Mouse (Mus musculus) stomach, embryonic 14.5 days (tissue): ENCODE measurements around the gene Foxe3. TPM values are rescaled to one million over a fixed set of nuclear protein-coding genes. Genes with fewer than 3 reads are reported as not detected.
"Not testable (repeated sequence)": the region's sequence is repeated elsewhere in the genome, so short reads cannot be mapped to it uniquely, and the experiment has no call there.

ENCODE experiments used
- ATAC-seq: fragments of 200-750 bp; cut with Nextera tagmentation; 2 replicates; pipeline ENCODE4 v1.8.0; 2017; ENCODE audit warnings: low read depth, moderate TSS enrichment; ENCODE audit not compliant: insufficient number of reproducible peaks, insufficient read depth, low FRiP score
- H3K27ac ChIP-seq: fragments of 300-500 bp; sonication (generic); 2 replicates; pipeline ENCODE4 v1.5.1; 2014; ENCODE audit warnings: mild to moderate bottlenecking, low read length, moderate library complexity, mixed read lengths
- H3K27me3 ChIP-seq: fragments of 300-500 bp; sonication (generic); 2 replicates; pipeline ENCODE4 v1.6.1; 2014; ENCODE audit warnings: low read length, control low read depth, mixed read lengths; ENCODE audit not compliant: control insufficient read depth, insufficient read depth
- H3K36me3 ChIP-seq: fragments of 300-500 bp; sonication (generic); 2 replicates; pipeline ENCODE4 v1.6.1; 2014; ENCODE audit warnings: mild to moderate bottlenecking, control low read depth, low read length, moderate library complexity, mixed read lengths; ENCODE audit not compliant: control insufficient read depth, insufficient read depth
- H3K4me1 ChIP-seq: fragments of 300-500 bp; sonication (generic); 2 replicates; pipeline ENCODE4 v1.6.1; 2014; ENCODE audit warnings: low read length, control low read depth, mixed read lengths; ENCODE audit not compliant: control insufficient read depth, insufficient read depth
- H3K4me2 ChIP-seq: fragments of 300-500 bp; sonication (generic); replicated peaks from 2 replicates; pipeline ENCODE4 v1.6.1; 2014; ENCODE audit warnings: low read depth, low read length, control low read depth
- H3K4me3 ChIP-seq: fragments of 300-500 bp; sonication (generic); 2 replicates; pipeline ENCODE4 v1.5.1; 2014; ENCODE audit warnings: low read depth, low read length, control low read depth
- H3K9ac ChIP-seq: fragments of 300-500 bp; sonication (generic); replicated peaks from 2 replicates; pipeline ENCODE4 v1.6.1; 2014; ENCODE audit warnings: low read depth, mild to moderate bottlenecking, control low read depth, low read length, moderate library complexity, mixed read lengths
- H3K9me3 ChIP-seq: fragments of 300-500 bp; sonication (generic); 2 replicates; pipeline ENCODE4 v1.6.1; 2016; ENCODE audit warnings: low read depth, low read length, control low read depth; ENCODE audit not compliant: control insufficient read depth
- WGBS: fragments of 180-500 bp; shearing (Covaris S2); extraction: QIAGEN DNeasy Blood & Tissue Kit; methylation state at CpG from one replicate; pipeline ENCODE4 v1.1.7; 2014; 5-methylcytosine and 5-hydroxymethylcytosine counted together
- polyA plus RNA-seq: library from polyadenylated mRNA; unstranded; fragments of >200 nt; fragmentation: Nextera tagmentation; extraction: Ambion mirVana; gene quantifications from 2 replicates; pipeline ENCODE4 v1.2.1, GENCODE M21; 2014

Foxe3 gene
- polyA plus RNA-seq = not detected in 2 replicates

DNA sequence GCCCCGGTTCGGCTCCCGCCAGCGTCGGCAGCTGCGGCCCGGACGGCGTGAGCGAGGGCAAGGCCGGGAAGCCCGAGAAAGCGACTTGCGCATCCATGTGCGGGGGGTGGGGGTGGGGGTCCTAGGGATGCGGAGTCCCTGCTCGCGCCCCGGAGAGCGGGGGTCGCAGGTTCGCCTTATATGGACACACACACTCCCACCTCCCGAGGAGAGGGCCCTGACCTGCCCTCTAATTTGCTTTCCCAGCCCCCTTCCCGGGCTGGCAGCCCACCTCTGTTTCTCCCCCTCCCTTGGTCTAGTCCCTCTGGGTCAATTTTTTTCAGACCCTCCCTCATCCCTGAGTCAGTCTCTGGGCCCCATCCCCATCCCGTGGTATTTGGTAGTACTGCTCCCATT is at the start of gene Foxe3:
TSS of gene Foxe3 (minus strand) at position 97 of the 396 bp plus-strand sequence.
- 0 out of 2 replicates have a peak, but pooled peaks have one; percentile 7 for ATAC-seq
- H3K4me3 ChIP-seq = peak within 1 kb of the TSS; percentile 38
- H3K9ac ChIP-seq = no peak within 1 kb of the TSS
- under 1% methylated on average over 21 of the region's 25 CpGs for WGBS
- H3K9me3 ChIP-seq = no peaks in the 10 kb centered on the region
- H3K36me3 ChIP-seq = no peaks in the 10 kb centered on the region
- H3K27me3 ChIP-seq = peaks cover 67% of the 10 kb centered on the region
- peak within 1 kb of the TSS; percentile 61 for H3K4me2 ChIP-seq
- H3K27ac ChIP-seq = no peak within 1 kb of the TSS
- H3K4me1 ChIP-seq = peaks cover 5% of the 10 kb centered on the region; the same call in 1 of the 2 replicates

DNA sequence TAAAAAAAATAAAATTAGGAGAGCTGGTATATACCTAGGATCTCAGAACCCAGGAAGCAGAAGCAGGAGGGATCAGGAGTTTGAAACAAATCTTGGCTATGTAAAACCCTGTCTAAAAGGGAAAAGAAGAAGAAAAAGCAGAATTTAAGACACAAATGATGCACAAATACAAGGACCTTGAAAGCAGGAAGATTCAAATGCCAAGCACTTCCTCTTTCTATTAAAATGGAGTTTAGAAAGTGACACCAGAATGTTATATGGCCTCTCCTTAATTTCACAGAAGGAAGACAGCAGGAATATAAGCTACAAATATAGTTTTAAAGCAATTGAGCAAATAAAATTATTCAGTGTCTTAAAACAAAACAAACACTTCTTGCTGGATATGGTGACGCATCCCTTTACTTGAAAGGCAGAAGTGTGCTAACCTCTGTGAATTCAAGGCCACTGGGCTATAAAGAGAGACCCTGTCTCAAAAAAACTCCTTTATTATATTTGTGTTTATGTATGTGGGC is 47.5 kb upstream of the Foxe3 start:
- Histone ChIP-seq H3K27ac (no peak overlapping the region), H3K4me3 (no peak overlapping the region), H3K9me3 (no peaks in the 10 kb centered on the region), H3K4me1 (no peaks in the 10 kb centered on the region), H3K4me2 (no peak overlapping the region), H3K9ac (no peak overlapping the region), H3K27me3 (no peaks in the 10 kb centered on the region), H3K36me3 (peaks cover 2% of the 10 kb centered on the region; the same call in 1 of the 2 replicates)
- WGBS = 86% methylated on average over 1 of the region's 1 CpGs
- ATAC-seq = no peak

DNA sequence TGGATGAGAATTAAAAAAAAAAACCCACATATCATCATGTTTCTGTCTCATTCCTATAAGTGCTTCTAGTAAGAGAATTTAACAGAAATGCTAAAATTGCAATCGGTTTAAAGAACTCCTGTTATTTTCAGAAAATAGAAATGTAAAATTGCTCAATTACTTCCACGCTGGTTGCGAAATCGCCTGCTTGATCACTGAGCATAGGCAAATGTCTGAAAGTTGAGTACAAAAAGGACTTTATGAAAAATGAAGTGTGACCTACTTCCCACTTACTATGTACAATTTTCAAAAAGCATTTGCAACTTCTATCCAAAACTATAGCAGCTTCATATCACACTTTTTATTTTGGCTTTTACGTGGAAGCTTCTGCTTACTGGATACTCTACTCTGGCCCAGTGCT is 44.9 kb upstream of the Foxe3 start:
- ATAC-seq = no peak
- Histone ChIP-seq H3K9me3 (no peaks in the 10 kb centered on the region), H3K4me3 (no peak overlapping the region), H3K36me3 (peaks cover 19% of the 10 kb centered on the region; the same call in 1 of the 2 replicates), H3K27ac (no peak overlapping the region), H3K4me2 (no peak overlapping the region), H3K4me1 (no peaks in the 10 kb centered on the region), H3K9ac (no peak overlapping the region), H3K27me3 (no peaks in the 10 kb centered on the region)
- WGBS = 95% methylated on average over 5 of the region's 5 CpGs

DNA sequence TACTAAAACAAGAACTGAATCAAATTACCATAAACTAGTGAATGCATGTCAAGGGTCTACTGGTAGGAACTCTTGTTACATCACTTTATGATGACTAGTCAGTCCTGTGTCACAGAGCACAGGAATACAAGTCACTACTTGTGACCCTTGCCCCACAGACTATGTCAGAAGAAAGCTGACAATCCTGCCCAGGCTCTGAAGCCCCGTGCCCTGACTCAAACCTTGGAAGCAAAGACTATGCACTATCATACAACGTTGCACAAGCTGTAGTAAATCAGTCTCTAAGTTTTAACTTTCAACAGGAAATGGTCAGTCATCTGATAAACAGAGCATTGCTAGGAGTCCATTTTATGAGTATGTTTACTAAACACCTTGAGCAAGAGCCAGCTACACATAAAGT is 35.1 kb upstream of the Foxe3 start:
- H3K36me3 ChIP-seq = peaks cover 13% of the 10 kb centered on the region
- H3K4me2 ChIP-seq, H3K27me3 ChIP-seq, H3K4me1 ChIP-seq, H3K9me3 ChIP-seq, ATAC-seq, H3K4me3 ChIP-seq, H3K9ac ChIP-seq, H3K27ac ChIP-seq: not testable (repeated sequence)
- WGBS = 72% methylated on average over 2 of the region's 2 CpGs

DNA sequence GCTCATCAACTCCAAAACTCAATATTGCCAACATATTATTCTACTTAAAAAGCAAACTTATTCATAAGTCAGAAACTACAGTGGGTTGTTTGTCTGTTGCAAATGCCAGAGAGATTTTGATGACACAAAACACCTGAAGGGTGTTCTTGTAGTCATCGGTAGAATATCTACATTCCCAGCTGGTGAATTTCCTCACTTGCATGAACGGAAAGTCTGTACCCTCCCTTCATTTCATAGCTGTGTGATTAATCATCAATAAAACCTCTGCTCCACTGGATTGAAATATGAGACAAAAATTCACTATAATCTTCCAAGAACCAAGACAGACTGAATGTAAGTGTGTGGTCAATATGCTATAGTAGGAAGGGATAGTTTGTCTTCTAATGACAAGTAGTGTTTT is 33.7 kb upstream of the Foxe3 start:
- Histone ChIP-seq H3K4me1 (no peaks in the 10 kb centered on the region), H3K9ac (no peak overlapping the region), H3K27me3 (no peaks in the 10 kb centered on the region), H3K36me3 (peaks cover 7% of the 10 kb centered on the region), H3K27ac (no peak overlapping the region), H3K4me3 (no peak overlapping the region), H3K4me2 (no peak overlapping the region), H3K9me3 (no peaks in the 10 kb centered on the region)
- ATAC-seq = no peak
- 77% methylated on average over 2 of the region's 2 CpGs for WGBS

DNA sequence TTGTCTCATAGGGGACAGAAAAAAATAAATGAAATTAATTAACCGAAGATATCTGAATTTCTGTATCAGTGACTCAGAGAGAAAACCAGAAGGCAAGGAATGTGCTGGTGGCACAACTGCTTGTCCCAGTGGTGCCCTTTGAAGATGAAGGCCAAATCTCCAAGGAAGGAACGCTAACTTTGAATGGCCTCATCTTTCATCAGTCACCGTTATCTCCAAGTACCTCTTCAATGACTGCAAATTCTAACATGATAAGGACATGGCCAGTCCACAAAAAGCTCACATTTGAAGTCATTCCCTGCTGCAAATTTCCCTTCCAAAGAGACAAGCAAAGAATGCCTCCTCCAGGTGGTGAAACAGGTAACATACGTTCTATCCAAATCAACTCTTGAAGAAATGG is 33.0 kb upstream of the Foxe3 start:
- ATAC-seq = no peak
- H3K9ac ChIP-seq = no peak overlapping the region
- H3K4me2 ChIP-seq = no peak overlapping the region
- H3K27me3 ChIP-seq = no peaks in the 10 kb centered on the region
- H3K4me3 ChIP-seq = no peak overlapping the region
- no peaks in the 10 kb centered on the region for H3K4me1 ChIP-seq
- WGBS = 88% methylated on average over 4 of the region's 4 CpGs
- H3K9me3 ChIP-seq = no peaks in the 10 kb centered on the region
- no peak overlapping the region for H3K27ac ChIP-seq
- H3K36me3 ChIP-seq = peaks cover 4% of the 10 kb centered on the region

DNA sequence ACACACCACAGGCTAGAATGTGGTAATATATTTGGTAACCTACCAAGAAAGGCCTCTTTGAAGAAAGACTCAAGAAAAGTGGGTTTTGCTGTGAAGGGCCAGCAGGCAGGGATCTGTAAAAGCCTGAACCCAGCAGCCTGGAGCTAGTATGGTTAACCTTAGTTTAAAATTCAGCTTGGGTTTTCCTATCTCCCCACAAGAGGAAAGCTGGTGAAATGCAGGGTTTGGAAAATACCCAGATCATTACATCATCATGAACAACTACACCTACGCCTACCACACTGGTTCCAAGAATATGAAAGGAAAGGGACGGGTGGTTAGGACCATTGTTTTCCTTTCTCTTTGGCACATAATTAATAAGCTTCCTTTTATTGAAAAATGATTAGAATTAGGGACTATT is 32.4 kb upstream of the Foxe3 start:
- Histone ChIP-seq H3K4me1 (no peaks in the 10 kb centered on the region), H3K36me3 (peaks cover 4% of the 10 kb centered on the region), H3K9me3 (no peaks in the 10 kb centered on the region), H3K27ac (no peak overlapping the region), H3K27me3 (no peaks in the 10 kb centered on the region), H3K4me3 (no peak overlapping the region), H3K9ac (no peak overlapping the region), H3K4me2 (no peak overlapping the region)
- WGBS = 87% methylated on average over 2 of the region's 2 CpGs
- no peak for ATAC-seq

DNA sequence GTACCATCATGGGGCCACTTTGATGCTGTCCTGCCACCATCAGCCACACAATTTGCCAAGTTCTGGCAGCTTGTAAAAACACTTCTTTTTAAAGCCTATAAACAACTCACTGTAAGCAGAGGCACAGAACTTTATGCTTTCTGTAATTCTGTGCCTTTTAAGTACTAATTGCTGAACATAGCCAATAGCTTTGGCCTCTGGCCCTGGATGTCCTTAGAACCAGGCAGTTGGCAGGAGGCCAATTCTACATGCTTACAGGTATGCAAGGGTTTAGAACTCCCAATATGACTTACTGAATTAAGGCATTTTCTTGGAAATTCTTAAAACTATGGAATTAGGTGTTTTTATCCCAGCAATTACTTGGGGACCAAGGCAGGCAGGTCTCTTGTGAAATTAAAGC is 31.6 kb upstream of the Foxe3 start:
- Histone ChIP-seq H3K4me1 (no peaks in the 10 kb centered on the region), H3K36me3 (peaks cover 4% of the 10 kb centered on the region), H3K27me3 (no peaks in the 10 kb centered on the region), H3K9ac (no peak overlapping the region), H3K9me3 (no peaks in the 10 kb centered on the region), H3K27ac (no peak overlapping the region), H3K4me3 (no peak overlapping the region), H3K4me2 (no peak overlapping the region)
- no peak for ATAC-seq

DNA sequence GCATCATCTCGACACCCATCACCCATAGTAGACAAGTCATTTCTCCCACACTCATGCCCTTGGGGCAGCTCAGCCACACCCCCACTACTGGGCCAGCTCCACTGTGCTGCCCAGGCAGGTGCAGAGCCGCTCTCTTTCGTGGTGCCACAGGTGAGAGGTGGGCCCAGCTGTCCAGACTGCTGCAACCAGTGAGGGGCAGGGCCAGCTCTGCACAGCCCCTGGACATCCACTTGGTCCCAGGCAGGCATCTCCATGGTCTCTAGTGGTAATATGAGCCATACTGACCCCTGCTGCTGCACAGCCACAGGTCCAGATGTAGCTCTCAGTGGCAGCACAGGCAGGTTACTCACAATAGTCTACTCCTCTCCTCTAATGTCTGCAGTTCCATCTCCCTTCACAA is 27.4 kb upstream of the Foxe3 start:
- WGBS = 74% methylated on average over 3 of the region's 3 CpGs
- ATAC-seq = peak; percentile 14; the same call in 1 of the 2 replicates
- Histone ChIP-seq H3K27me3 (no peaks in the 10 kb centered on the region), H3K4me2 (no peak overlapping the region), H3K36me3 (no peaks in the 10 kb centered on the region; the same call in 1 of the 2 replicates), H3K27ac (no peak overlapping the region), H3K9me3 (no peaks in the 10 kb centered on the region), H3K4me1 (no peaks in the 10 kb centered on the region), H3K9ac (no peak overlapping the region), H3K4me3 (no peak overlapping the region)
